Mouse (Mus musculus) ES-E14 (cell line): ENCODE data around the gene Acta2. TPM values are rescaled to one million over a fixed set of nuclear protein-coding genes. Genes with fewer than 3 reads are reported as not detected.

ENCODE experiments used
- DNase-seq: peaks from one replicate; pipeline ENCODE4 v3.0.0-alpha.2; 2013; ENCODE audit warnings: low read depth, low spot score
- H3K27ac ChIP-seq: 2 replicates; pipeline ENCODE4 v1.5.1; 2012; ENCODE audit warnings: low read depth, mild to moderate bottlenecking, low read length, moderate library complexity, mixed read lengths; ENCODE audit not compliant: poor library complexity, insufficient read depth, severe bottlenecking
- H3K36me3 ChIP-seq: 2 replicates; pipeline ENCODE4 v1.6.1; 2012; ENCODE audit warnings: mild to moderate bottlenecking, low read length, moderate library complexity, mixed read lengths; ENCODE audit not compliant: control insufficient read depth, poor library complexity, insufficient read depth, severe bottlenecking
- H3K4me1 ChIP-seq, 2 experiments: fragments of 150-350 bp in 1 of 2; sonication (generic) in 1 of 2; 2 replicates each; pipeline ENCODE4 v1.6.1; 2012; ENCODE audit warnings: low read length in 2 of 2, mild to moderate bottlenecking in 1 of 2, mixed read lengths in 1 of 2; ENCODE audit not compliant: control insufficient read depth in 2 of 2, insufficient read depth in 2 of 2, poor library complexity in 1 of 2
- H3K4me3 ChIP-seq, 2 experiments: fragments of 150-350 bp in 1 of 2; sonication (generic) in 1 of 2; 2 replicates each; pipeline ENCODE4 v1.5.1; 2012; ENCODE audit warnings: low read length in 2 of 2, low read depth in 1 of 2, mild to moderate bottlenecking in 1 of 2, mixed read lengths in 1 of 2; ENCODE audit not compliant: insufficient read depth in 1 of 2, poor library complexity in 1 of 2, severe bottlenecking in 1 of 2
- H3K9ac ChIP-seq: 2 replicates; pipeline ENCODE4 v1.6.1; 2012; ENCODE audit warnings: low read depth, mild to moderate bottlenecking, low read length, mixed read lengths; ENCODE audit not compliant: poor library complexity, insufficient read depth, severe bottlenecking
- H3K9me3 ChIP-seq: fragments of 150-350 bp; sonication (generic); 2 replicates; pipeline ENCODE4 v1.6.1; 2012; ENCODE audit warnings: low read depth, mild to moderate bottlenecking, low read length; ENCODE audit not compliant: control insufficient read depth, insufficient read depth
- CHD2 ChIP-seq: IDR thresholded peaks from 2 replicates; pipeline ENCODE4 v1.6.1; 2014; ENCODE audit warnings: mild to moderate bottlenecking, low read depth, low read length, inconsistent platforms
- HCFC1 ChIP-seq: IDR thresholded peaks from 2 replicates; pipeline ENCODE4 v1.6.1; 2012; ENCODE audit warnings: low read length, inconsistent platforms, borderline replicate concordance; ENCODE audit not compliant: insufficient read depth
- MAFK ChIP-seq: IDR thresholded peaks from 2 replicates; pipeline ENCODE4 v1.6.1; 2014; ENCODE audit warnings: mild to moderate bottlenecking, low read depth, low read length, inconsistent platforms; ENCODE audit not compliant: insufficient read depth
- ZC3H11A ChIP-seq: IDR thresholded peaks from 2 replicates; pipeline ENCODE4 v1.6.1; 2012; ENCODE audit warnings: low read depth, mild to moderate bottlenecking, inconsistent platforms, low read length, borderline replicate concordance
- ZNF384 ChIP-seq: IDR thresholded peaks from 2 replicates; pipeline ENCODE4 v1.6.1; 2012; ENCODE audit warnings: low read depth, low read length, inconsistent platforms
- in situ Hi-C, 2 experiments: fragments of 600-800 bp; cut with MboI; formaldehyde crosslinking; loops; one replicate each; pipeline ENCODE4 v1.15.1; 2025; ENCODE audit warnings: low sequenced_read_pairs in 2 of 2, inconsistent platforms in 1 of 2; ENCODE audit not compliant: unreplicated experiment in 2 of 2
- total RNA-seq: library from RNA; depleted of rRNA; stranded (reverse); fragments of 300-350 nt; gene quantifications from 2 replicates; pipeline ENCODE4 v1.2.3, GENCODE M21; 2012

Gene Acta2
- total RNA-seq, 1 experiment: 421 TPM

DNA sequence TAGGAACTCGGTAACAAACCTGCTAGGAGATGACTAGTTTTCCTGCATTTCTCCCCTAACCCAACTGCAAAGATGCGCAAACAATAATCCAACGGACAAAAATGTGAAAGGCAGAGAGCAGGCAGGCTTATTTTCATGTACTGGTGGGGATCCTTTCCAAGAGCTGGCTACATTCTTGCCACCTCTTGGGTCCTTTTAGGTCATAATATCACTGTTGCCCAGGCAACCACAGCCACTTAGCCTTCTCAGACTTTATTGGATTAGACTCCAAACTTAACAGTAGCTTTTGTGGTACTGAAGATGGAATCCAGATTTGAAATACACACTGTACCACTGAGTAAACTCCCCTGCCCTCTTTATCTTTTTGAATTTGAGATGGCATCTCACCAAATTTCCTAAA lies 22.7 kb upstream of the Acta2 start:
- in situ Hi-C loops: no loop called here
- no peak overlapping the region for H3K4me3 ChIP-seq
- TF ChIP-seq HCFC1 (no peak), ZC3H11A (no peak), CHD2 (no peak), ZNF384 (no peak), MAFK (no peak)
- H3K36me3 ChIP-seq: no peaks in the 10 kb centered on the region
- no peak overlapping the region for H3K9ac ChIP-seq
- no peaks in the 10 kb centered on the region for H3K9me3 ChIP-seq
- no peaks in the 10 kb centered on the region for H3K4me1 ChIP-seq
- H3K27ac ChIP-seq: no peak overlapping the region
- no peak for DNase-seq

DNA sequence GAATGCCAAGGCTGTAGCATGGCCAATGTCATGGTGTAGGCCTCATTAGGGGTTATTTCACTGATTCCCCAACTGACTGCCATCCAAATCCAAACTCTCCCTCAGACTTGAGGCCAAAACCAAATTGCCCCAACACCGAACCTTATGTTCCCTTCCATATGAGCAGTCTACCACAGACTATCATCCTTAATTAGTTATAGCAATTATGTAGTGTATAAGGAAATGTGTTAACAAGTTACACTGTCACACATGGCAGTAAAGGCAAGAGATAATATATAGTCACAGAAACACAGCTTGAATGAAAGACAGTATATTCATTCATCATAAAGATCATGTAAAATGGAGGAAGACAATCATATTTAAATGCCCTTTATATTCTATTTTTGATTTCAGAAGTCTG lies 17.7 kb upstream of the Acta2 start:
- H3K4me3 ChIP-seq: no peak overlapping the region
- TF ChIP-seq HCFC1: no peak
- no peak for TF ChIP-seq MAFK
- TF ChIP-seq ZC3H11A: no peak
- TF ChIP-seq ZNF384: no peak
- in situ Hi-C loops: no loop called here

DNA sequence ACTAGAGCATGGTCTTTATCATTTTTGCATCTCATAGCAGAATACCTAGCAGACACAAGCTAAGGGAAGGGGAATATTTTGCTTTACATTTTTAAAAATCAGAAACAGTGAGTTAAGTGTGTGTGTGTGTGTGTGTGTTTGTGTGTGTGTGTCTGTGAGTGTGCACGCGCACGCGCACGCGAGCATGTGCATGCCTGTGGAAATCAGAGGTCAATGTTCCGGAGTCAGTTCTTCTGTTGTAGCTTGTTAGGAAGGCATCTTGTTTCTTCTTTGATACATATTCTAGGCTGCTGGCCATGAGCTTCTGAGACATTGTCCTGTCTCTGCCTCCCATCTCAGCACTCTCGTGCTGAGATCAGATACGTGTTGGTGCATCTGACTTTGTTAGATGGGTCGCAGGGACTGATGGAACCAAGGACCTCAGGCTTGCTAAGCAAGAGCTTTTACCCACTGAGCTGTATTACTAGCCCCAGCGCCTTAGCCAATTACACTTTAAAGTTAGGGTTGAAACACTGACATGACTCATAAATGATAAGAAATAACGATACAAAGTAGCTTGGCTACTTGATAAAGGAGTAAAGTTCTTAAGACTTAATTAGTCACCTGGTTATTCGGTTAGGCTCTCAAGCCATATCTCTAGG lies 15.6 kb upstream of the Acta2 start:
- H3K27ac ChIP-seq: no peak overlapping the region
- in situ Hi-C loops: no loop called here
- no peak overlapping the region for H3K4me3 ChIP-seq
- TF ChIP-seq MAFK (no peak), CHD2 (no peak), ZC3H11A (no peak), HCFC1 (no peak), ZNF384 (no peak)
- DNase-seq: no peak
- H3K9me3 ChIP-seq: no peaks in the 10 kb centered on the region
- no peaks in the 10 kb centered on the region for H3K36me3 ChIP-seq
- no peak overlapping the region for H3K9ac ChIP-seq
- H3K4me1 ChIP-seq: no peaks in the 10 kb centered on the region

More for the DNA sequence above, 17.7 kb upstream of the Acta2 start:
- H3K36me3 ChIP-seq: no peaks in the 10 kb centered on the region
- H3K9me3 ChIP-seq: no peaks in the 10 kb centered on the region
- DNase-seq: no peak
- H3K4me1 ChIP-seq: no peaks in the 10 kb centered on the region
- no peak overlapping the region for H3K9ac ChIP-seq
- H3K27ac ChIP-seq: no peak overlapping the region

DNA sequence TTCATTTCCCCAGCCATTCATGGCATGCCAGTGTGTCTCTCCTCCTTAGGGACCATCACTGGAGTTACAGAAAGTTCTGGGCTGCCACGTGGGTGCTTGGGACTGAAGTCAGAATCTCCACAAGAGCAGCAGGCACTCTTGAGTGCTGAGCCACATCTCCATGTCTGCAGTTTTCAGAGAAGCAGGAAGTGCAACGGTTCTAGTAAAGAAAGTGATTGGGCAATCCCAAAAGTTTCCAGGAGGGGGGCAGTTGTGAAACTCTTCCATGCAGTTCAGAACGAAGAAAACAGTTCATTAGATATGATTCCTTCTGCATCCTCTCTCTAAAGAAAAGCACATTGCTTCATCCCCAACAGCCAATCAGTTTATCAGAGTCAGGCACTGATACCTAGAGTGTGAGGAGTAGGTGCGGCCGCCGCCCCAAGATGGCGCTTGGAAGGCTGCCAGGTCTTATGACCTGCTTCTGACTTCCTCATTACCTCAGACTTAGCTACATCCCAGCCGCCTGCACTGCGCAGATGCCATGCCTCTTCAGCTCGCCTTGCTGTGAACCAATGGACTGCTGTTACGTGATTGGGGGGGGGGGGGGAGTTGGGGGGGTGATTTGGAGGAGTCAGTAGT lies 14.8 kb upstream of the Acta2 start:
- DNase-seq: peak; percentile 12

More for the DNA sequence above, 14.8 kb upstream of the Acta2 start:
- TF ChIP-seq ZNF384 (no peak), CHD2 (no peak), HCFC1 (no peak), MAFK (no peak), ZC3H11A (no peak)
- Histone ChIP-seq H3K4me1 (no peaks in the 10 kb centered on the region), H3K27ac (no peak overlapping the region), H3K36me3 (no peaks in the 10 kb centered on the region), H3K9me3 (no peaks in the 10 kb centered on the region), H3K4me3 (no peak overlapping the region), H3K9ac (no peak overlapping the region)
- in situ Hi-C loops: no loop called here
